Mouse (Mus musculus) G1E (cell line): Measurements from ENCODE around the gene Rac2.

ENCODE experiments used
- CTCF ChIP-seq: IDR thresholded peaks from 2 replicates; pipeline ENCODE4 v1.5.1; 2012; ENCODE audit warnings: low read depth, low read length, inconsistent platforms, mixed read lengths
- GATA1 ChIP-seq: IDR thresholded peaks from 2 replicates; pipeline ENCODE4 v1.6.1; 2012; ENCODE audit warnings: borderline replicate concordance, low read length, inconsistent platforms, mixed read lengths
- POLR2AphosphoS5 ChIP-seq: IDR thresholded peaks from 2 replicates; pipeline ENCODE4 v1.6.1; 2012; ENCODE audit warnings: low read depth, low read length, inconsistent platforms; ENCODE audit not compliant: insufficient replicate concordance
- TAL1 ChIP-seq: conservative IDR thresholded peaks from 2 replicates; pipeline ENCODE4 v1.6.1; 2012; ENCODE audit warnings: low read depth, low read length, inconsistent platforms, mixed read lengths

DNA sequence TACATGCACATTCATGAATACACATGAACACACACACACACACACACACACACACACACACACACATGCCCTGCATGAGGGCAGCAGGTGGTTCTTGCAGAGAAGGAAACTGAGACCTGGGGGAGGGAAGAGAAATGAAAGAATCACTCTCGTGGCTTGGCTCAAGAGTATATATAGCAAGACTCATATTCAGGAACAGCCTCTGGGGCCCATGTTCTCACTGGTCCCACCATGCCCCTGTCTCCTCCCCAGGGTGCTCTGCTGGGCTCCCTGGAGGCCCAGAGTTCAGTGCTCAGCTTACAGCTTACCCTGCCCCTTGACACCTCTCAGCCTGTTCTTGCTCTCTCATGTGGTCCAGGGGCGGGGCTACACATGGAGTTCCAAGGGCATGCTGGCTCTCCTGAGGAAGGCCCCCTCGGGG lies 32.8 kb upstream of the Rac2 start:
- TF ChIP-seq CTCF (no peak), POLR2AphosphoS5 (no peak), TAL1 (no peak), GATA1 (no peak)
